Mouse (Mus musculus) heart, postnatal 25 days (tissue): Measurements from ENCODE around the gene Fam45a. TPM values are rescaled to one million over a fixed set of nuclear protein-coding genes. Genes with fewer than 3 reads are reported as not detected.
"Not testable (repeated sequence)": the region's sequence is repeated elsewhere in the genome, so short reads cannot be mapped to it uniquely, and the experiment has no call there.

Experiments used
- DNase-seq: peaks from one replicate; pipeline ENCODE4 v3.0.0; 2022; ENCODE audit warnings: low spot score
- intact Hi-C: fragments of 180-260 bp; cut with DNase I; formaldehyde crosslinking; loops from one replicate; pipeline ENCODE4 v1.15.1; 2025
- microRNA-seq: library from miRNA; unstranded; fragments of <30 nt; microRNA quantifications from one replicate; pipeline ENCODE4 v1.2.0, GENCODE M21; 2022
- total RNA-seq, 2 experiments: library from RNA; stranded (reverse); gene quantifications; 2 replicates each; pipeline ENCODE4 v1.2.3; 2021

Gene Fam45a
- total RNA-seq, 2 experiments from 2014 or later, result 15.5 to 17.6 TPM

- intact Hi-C loops, result loop anchor here (2.0 kb wide), 1 partner anchor 247 kb away; no protein-coding TSS in a partner anchor
- no peak for DNase-seq
These were observed 26.4 kb downstream of the Fam45a start for GRCm38 (mm10) chr19:60837747-60838146.

DNA sequence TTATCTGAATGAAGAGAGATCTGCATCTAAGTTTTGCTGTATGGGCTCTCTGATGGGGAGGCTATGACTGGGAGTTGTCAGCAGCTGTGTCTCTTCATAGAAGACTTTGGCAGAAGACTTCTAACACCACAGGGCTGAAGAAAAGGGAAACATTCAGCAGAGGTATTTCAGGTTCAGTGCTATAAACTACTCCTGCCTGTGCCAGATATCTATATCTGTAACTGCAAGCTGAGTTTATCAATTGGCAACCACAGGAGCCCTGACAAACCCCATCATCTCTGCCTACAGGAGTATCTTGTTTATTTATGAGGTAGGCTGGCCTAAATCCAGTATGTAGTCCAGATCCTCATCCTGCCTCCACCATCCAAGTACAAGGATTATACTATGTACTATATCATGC is 31.9 kb downstream of the Fam45a start:
- intact Hi-C loops, result no loop called here
- no peak for DNase-seq

DNA sequence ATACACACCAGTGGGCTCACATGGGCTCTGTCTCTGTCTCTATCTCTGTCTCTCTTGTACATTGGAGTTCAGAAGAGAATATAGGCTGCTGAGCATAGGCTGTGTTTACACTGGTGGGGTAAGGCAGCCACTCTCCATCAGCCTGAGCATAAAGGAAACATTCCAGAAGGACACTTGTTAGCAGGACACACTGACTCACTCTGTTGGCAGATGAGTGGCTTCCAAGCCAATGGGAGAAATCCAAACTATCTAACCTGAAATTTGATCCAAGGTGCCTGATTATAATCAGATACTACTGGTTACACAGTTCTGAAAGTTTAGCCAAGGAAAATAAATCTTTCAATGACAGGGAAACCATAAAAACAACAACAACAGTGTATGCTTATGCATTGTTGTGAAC is 34.3 kb downstream of the Fam45a start:
- no peak for DNase-seq
- intact Hi-C loops, result no loop called here

DNA sequence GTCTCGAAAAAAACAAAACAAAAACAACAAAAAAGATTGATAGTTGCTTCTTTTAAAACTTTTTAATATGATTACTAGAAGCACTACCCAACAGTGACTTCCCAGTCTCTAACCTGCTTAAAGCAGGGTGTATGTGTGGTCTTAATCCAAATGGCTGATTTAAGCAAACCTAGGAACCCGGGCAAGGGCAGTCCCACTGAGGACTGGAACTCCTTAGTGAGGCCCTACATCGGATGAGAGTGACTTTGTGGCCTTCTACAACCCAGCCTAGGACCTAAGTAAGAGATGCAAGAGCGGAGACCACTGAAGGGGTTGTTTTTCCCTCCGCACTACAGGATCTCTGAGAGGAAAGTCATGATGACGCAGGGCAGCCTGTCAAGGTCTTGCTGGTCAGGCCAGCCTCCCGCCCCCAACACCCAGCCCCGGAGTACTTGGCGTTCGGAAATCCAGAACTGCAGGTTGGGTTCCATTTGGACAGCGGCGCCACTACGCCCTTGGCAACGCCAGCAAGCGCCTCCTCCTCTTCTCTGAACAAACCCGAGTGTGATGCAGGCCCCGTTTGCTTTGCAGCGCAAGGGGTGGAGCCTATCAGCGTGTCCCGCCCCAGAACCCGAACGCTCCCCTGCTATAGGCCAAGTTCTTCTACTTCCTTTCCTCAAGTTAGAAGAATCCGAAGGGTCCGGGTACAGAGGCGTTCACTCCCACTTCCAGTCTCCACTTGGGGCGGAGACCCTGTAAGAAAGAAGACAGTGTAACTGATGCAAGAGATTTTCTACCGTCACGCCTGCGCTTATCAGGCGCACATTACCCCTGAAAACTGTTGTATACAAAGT is 49.7 kb downstream of the Fam45a start, which contains the start of gene Sfxn4:
Sfxn4 (minus strand) TSS at position 612 of the 833 bp plus-strand sequence.
- DNase-seq, result peak; percentile 92
- intact Hi-C loops, result no loop called here

DNA sequence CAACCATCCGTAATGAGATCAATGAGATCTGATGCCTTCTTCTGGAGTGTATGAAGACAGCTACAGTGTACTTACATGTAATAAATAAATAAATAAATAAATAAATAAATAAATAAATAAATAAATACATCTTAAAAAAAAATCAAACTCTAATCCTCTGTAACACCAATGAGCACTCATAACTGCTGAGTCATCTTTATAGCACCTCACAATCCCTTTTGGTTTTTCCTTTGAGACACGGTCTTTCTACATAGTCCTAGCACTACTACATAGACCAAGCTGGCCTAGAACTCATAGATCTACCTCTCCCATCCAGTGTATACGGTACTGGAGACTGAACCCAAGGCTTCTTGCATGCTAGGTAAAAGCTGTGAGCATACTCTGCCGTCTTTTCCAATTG is 54.8 kb downstream of the Fam45a start:
- intact Hi-C loops, DNase-seq: not testable (repeated sequence)

- DNase-seq, result no peak
- intact Hi-C loops, result no loop called here
These were observed 59.1 kb downstream of the Fam45a start for GRCm38 (mm10) chr19:60870489-60870888.

DNA sequence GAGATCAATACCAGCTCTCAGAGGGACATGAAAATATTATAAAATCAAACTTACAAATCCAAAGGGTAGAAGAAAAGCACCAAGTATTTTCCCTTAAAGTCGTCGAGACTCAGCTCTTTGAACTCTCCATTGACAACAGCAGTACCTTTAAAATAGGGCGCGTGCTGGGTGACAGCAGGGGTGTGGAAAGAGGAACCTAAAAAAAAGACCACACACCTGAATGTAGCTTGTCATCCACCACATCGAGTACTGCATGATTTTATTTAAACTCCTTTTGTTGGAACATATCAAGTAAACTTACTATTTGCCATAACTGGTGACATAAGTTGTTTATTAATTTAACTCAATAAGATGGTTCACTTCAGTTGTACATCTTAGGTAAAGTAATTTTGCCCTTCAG is 60.0 kb downstream of the Fam45a start:
- intact Hi-C loops, result no loop called here
- DNase-seq, result no peak

DNA sequence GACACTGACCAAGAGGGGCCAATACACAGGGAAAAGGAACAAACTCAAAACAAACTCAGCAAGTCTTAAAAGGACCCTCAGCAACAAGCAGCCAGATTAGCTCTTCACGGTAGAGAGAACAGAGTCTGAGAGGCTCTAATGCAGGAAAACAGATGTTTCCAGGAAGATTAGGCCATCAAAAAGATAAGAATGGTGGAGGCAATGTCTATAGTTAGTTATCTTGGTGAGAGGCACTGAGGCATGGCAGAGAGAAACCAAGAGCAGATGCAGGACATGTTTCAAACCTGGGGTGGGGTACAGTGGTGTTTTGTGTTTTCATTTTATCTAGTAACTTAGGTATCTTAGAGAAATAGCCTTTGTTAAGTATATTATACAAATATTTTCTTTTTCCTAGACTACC is 60.9 kb downstream of the Fam45a start:
- intact Hi-C loops, result no loop called here
- no peak for DNase-seq

DNA sequence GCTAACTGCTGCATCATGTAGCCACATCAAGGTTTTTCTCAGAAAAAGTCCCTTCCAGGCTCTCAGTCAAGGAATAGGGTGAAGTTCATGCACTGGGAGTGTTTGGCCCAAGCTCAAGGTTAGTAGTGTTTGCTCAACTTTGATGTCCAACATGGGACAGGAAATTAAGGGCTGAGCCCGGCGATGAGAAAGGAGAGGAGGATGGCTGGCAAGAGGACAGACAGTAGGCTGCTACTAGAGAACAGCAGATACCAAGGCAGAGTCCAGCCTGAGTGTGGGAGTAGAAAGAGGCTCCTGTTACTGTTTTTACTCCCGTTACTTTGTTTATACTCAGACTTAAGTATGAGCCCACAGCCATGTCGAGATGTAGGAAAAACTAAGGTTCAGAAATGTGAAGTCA is 62.1 kb downstream of the Fam45a start:
- intact Hi-C loops, result no loop called here
- no peak for DNase-seq

- peak; percentile 94 for DNase-seq
- intact Hi-C loops, result no loop called here
These were observed 62.8 kb downstream of the Fam45a start, which contains the start of gene Prdx3 for GRCm38 (mm10) chr19:60874064-60874694. Prdx3 (minus strand) TSS chr19:60874556.

DNA sequence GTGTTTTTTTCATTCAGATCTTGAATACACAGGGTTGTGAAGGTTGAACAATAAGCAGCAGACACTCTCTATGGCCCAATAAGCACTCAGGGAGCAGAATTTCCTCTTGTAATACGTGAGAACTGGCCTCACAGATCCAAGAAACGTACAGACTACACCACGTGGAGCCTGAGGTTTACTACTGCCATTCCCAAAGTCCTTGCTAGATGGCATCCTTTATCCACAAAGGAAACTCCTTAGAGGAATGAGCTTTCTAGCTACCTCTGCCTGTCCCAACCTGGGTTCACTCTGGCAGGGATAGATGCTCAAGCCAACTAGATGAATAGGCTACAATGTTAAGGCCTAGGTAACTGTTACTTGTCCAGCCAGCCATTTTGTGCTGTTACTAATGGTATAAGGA is 71.7 kb downstream of the Fam45a start:
- intact Hi-C loops, result no loop called here
- DNase-seq, result no peak

Small RNA genes within 50 kb of the gene (microRNA-seq; reads per million reads assigned to microRNA genes)
- not detected for gene mmu-mir-3084-1

Other genes starting within 250 kb of the Fam45a start
- gene Cacul1, start 230.6 kb upstream of the Fam45a start, total RNA-seq, result 10 to 100 TPM; 27.6 to 28.5 TPM
- under 1 TPM; 0.11 to 0.29 TPM for gene Nanos1, start 55.6 kb upstream of the Fam45a start, total RNA-seq
- 100 to 1,000 TPM; 103 to 106 TPM for gene Eif3a, start 20.9 kb upstream of the Fam45a start, total RNA-seq
- gene Sfxn4, start 49.9 kb downstream of the Fam45a start, total RNA-seq, result 1 to 10 TPM; 6.5 to 7.7 TPM
- 100 to 1,000 TPM; 362 to 371 TPM for gene Prdx3, start 63.0 kb downstream of the Fam45a start, total RNA-seq
- gene Grk5, start 78.2 kb downstream of the Fam45a start, total RNA-seq, result 10 to 100 TPM; 20.6 to 25.6 TPM